Mouse (Mus musculus): ENCODE measurements around the gene Mrpl45. TPM values are rescaled to one million over a fixed set of nuclear protein-coding genes. Genes with fewer than 3 reads are reported as not detected.
A peak's percentile ranks its signal among the peaks of the same experiment; 100 is the strongest.
"Not testable (repeated sequence)": the region's sequence is repeated elsewhere in the genome, so short reads cannot be mapped to it uniquely, and the experiment has no call there.

Mrpl45 gene
- total RNA-seq, 2 experiments from 2014 or later: 27.7 to 30.7 TPM

DNA sequence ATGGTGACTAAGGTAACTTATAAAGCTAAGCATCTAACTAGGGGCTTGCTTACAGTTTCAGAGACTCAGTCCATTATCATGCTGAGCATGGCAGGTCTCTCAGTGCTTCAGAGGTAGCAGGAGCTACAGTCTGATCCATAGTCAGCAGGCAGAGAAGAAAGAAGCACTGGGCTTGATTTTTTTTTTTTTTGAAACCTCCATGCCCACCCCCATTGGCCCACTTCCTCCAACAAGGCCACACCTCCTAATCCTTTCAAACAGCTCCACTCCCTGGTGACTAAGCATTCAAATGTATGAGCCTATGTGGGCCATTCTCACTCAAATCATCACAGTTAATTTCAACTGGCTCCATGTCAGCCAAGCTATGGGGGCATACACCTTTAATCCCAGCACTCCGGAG, 22.8 kb upstream of the Mrpl45 start:
- no peak for DNase-seq (ENCODE audit: low spot score in 2 of 2)

DNA sequence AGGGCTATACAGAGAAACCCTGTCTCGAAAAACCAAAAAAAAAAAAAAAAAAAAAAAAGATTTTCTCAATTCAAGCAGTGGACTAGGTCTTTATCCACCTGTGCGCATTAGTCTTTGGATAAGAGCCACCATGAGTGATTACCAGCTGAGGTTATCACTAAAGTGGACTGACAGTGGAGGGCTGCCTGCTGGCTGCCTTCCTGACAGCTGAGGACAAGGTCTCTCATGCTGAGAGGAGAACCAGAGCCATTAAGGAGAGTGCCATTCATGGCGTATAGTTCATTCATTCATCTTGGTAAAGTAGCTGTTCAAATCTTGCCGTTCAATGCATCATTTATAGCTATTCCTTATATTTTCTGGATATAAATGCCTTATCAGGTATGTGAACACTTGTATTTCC, 19.0 kb upstream of the Mrpl45 start:
- no peak for DNase-seq (ENCODE audit: low spot score in 2 of 2)

DNA sequence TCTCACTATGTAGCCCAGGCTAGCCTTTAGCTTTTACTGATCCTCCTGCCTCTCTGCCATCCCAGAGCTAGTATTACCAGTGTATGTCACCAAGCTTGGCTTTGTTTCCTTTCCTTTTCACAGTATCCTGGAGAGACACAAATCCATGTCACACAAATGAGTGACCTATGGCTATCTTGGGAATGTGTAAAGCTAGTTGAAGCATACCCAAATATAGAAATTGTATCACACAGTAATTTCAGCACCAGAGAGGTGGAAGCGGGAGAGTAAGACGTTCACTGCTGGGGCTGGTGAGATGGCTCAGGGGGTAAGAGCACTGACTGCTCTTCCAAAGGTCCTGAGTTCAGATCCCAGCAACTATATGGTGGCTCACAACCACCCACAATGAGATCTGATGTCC, 15.6 kb upstream of the Mrpl45 start:
- DNase-seq (ENCODE audit: low spot score in 2 of 2): no peak

DNA sequence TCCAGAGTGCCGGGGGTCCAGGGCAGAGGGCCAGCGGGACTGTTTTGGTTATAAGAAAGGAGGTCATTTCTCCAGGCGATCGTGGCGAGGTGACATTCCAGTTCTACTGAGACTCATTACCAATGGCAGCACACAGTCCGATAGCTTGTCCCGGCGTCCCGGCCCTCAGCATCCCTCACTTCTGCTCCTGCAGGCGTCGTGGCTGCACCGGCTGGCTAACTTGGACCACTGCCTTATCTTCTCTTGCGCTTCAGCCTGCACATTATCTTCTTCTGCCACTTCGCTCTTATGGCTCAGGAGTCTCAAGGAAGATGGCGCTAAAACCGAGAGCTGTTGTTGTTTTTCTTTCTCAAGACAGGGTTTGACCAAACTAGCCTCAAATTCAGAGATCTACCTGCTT, 14.1 kb upstream of the Mrpl45 start:
- no peak for DNase-seq (ENCODE audit: low spot score in 2 of 2)

DNA sequence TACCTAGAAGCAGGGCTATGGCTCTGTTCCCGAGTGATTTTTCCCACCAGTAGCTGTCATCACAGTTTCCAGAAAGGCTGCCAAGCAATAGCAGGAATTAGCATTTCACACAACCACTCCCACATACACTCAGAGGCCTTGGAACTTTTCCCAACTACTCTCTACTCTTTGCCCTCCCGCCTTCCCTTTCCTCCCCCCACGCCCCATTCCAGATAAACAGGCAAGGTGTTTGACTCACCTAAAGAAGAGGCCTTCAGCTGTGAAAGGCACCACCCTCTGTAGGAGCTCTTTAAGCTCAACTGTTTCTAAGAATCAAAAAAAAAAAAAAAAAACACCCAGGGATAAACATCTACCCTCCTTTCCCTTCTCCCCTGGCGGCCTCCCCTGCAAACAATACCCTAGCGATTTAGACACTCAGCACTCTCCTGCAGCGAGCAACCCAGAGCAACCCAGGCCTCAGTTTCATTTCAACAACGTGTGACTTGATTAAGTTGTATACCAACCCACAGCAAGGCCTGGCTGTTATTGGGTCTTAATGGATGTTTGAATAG, 13.2 kb upstream of the Mrpl45 start:
- DNase-seq (ENCODE audit: low spot score in 2 of 2): no peak

DNA sequence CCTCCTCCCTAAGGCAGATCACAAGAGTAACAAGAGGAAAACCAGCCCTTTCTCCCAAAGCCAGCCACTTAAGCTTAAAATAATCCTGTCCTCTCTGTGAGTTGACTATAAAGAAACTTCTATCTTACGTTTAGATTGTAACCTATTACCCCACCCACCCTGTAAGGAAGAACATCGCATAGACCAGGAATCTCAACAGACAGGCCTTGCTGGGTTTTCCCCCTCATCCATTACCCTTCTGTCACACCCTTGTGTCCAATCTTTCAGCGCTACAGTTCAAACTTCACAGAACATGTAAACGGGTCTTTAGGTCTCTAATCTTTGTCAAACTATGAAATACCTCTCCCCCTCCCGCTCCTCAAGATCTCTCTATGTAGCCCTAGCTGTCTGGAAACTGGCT, 10.9 kb upstream of the Mrpl45 start:
- DNase-seq (ENCODE audit: low spot score in 2 of 2): no peak

DNA sequence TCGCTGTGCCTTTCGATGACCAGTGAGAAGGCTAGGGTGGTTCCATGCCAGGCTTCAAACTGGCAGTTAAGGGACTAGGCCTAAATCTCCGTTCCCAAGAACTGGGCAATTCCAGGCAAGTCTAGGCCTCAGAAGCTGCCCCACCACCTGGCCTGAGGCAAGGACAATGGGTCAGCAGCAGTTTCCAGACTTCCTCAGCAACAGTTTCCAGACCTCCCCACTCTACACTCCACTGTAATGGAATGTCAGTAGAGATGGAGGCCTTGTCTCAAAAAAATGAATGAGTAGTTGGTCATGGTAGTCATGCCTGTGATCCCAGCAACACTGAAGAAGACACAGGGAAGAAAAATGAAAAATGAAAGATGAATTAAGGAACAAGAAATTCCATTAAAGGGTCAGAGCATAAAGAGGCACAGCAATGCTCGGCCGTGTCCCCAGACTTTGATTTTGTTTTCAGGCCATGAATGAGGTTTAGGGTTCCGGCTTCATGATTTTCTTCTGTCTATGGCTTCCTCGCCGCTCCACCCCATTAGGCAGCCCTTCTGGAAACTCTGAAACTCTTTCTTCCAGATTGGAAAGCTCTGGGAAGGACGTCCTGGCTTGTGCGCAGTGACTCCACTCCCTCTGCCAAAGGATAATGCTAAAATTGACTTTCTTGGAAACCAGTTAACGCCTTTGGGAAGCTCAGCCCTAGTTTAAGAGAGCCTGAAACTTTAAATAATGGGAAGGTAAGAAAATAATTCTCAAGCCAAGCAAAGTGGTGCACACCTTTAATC, 8.0 kb upstream of the Mrpl45 start:
- no peak for DNase-seq (ENCODE audit: low spot score in 2 of 2)

DNA sequence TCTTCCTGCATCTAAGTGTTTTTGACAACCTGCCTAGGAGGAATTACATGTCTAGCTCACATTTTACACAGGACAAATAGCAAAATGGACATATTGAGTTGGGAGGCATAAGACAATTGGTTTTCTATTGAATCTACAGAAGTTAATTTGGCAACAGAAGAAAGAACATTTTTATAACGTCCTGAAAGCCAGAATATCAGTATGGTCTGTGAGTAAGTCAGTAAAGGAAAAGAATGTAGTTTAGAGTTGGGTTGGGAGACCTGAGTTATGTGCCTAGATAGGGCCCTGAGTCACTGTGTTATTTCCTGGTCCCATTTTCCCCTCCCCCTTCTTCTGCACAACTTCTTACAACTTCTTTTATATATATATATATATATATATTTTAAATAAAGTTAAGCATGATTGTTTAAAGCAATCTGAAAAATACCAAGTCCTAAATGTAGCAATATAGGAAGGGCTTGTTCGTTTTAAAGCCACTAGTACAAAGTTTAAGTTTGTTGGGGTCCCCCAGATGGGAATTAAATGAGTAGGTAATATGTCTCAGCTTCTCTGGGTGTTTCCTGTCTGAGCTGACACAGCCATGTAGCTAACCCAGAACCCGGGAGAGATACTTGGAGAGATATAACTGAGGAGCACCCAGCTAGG, 6.6 kb upstream of the Mrpl45 start:
- no peak for DNase-seq (ENCODE audit: low spot score in 2 of 2)

DNA sequence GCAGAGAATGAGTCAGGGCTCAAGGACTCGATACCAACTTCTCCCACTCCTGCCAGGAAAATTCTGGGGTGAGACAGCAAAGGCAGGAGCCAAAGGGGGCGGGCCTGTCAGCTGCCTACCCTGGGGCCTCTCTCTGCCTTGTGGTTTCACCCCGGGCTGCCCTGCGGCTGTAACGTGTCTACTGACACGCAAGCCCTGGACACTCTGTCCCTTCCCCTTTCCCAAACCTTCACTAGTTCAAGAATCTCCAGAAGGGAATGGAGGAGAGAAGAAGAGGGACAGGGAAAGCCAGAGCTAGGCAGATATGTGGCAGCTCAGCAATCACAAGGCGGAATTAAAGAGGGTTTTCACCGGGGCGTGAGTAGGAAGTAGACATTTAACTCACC, 6.1 kb upstream of the Mrpl45 start:
- DNase-seq (ENCODE audit: low spot score in 2 of 2): peak; percentile 32 to 38

DNA sequence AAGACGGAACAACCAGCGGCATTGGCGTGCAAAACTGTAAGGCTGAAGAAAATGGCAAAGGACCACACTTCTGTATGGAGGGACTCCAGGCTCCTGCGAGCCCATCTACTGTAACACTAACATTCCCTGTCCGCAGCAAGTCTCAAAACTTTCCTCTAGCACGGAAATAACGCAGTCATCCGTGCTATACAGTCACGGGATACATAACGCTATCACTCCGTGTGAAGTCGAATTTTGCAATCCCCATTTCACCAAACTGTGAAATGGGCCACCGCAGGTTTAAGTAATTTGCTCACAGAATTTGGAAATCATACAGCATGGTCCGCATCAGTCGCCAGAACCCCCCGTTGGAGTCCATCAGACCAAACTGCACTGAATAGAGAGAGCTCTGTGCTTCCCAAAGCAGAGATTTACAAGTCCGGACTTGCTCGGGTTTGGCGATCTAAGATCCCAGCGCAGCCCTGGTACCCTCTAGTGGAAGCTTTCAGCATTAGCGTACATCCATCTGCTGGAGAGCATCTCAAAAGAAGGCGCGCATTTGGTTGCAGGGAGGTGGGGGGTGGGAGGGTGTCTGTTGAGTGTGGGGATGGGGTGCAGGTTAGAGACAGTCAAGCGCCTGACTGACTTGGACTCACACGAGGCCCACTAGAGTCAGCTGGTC, 5.5 kb upstream of the Mrpl45 start:
- DNase-seq (ENCODE audit: low spot score in 2 of 2): peak; percentile 70 to 76

DNA sequence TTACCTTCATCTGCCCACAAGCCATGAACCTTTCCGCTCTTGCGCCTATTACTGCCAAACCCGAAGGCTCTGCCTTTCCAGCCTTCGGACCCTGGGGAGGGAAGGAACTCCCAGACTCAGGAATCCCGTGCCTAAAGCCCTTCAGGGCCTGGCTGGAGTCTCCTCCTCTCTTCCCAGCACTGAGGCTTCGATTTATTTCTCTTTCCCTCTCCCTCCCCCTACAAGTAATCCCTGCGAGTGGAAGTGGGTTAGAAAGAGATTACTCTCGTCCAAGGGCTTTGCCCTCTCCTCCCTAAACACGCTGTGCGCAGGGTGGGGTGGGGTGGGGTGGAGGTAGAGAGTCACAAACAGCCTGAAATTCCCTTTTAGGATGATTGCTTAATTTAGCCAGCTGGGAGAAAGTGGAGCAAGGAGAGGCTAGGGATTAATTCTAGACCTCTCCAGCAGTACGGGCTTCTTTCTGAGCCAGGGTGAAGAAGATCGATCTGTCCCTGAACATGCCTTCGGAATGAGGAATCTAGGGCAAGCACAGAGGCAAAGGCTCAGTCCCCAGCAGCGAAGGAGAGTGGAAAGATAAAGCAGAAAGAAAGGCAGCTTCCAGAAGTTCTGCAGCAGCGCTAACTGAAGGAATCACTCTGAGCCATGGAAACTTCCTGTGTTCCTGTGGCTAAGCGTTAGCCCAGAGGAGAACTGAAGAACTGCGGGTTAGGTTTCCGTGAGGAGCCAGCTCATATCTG, 4.5 kb upstream of the Mrpl45 start:
- DNase-seq (ENCODE audit: low spot score in 2 of 2): no peak

DNA sequence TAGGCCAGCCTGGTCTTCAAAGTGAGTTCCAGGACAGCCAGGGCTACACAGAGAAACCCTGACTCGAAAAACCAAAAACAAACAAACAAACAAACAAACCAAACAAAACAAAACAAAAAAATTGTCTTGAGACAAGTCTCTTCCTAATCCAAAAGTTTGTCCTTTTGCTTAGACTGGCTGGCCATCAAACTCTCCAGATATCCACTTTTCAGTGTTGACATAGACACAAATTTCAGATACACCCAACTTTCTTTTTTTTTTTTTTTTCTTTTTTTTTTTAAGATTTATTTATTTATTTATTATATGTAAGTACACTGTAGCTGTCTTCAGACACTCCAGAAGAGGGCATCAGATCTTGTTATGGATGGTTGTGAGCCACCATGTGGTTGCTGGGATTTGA, 2.6 kb upstream of the Mrpl45 start:
- DNase-seq (ENCODE audit: low spot score in 2 of 2): not testable (repeated sequence)

DNA sequence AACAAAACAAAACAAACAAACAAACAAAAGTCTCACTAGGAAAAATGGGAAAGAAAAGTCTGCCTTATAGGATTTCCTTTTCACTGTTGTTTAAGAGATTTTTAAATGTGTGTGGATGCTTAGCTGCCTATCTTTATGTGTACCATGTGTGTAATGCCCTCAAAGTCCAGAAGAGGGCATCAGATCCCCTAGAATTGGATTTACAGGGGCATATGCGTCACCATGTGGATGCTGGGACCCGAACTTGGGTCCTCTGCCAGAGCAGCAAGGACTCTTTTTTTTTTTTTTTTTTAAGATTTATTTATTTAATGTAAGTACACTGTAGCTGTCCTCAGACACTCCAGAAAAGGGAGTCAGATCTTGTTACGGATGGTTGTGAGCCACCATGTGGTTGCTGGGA, 1.4 kb upstream of the Mrpl45 start:
- DNase-seq (ENCODE audit: low spot score in 2 of 2): no peak

DNA sequence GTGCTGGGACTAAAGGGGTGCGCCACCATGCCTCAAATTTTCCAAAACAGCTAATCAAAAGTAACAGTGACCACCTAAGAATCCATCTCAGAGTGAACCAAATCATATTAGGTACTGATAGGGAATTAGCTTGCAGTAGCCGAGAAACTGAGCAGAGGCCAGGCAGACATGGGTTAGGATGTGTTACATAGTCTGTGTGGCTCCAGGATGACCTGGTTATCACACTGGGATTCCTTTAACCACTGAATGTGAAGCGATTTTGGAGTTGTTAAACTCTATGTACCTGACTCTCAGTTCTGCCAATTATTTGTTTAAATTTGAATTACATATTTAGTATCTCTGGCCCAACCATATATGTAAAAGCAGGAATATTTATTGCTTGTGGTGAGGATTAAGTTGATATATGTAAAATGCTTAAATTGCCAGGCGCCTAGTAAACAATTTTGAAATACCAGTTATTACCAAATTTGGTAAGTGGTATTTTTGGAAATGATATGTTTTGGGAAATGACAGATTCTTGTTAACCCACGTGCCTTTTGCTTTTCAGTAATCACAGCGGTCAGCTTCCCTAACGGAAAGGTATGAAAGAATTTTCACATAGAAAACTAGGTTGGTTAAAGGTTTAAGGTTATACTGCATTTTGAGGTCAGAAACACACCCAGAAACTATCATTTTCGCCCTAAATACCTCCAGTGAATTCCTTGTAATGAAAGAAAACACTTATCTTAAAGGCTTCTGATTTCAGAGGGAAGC, 589 bp upstream of the Mrpl45 start:
- DNase-seq (ENCODE audit: low spot score in 2 of 2): no peak

DNA sequence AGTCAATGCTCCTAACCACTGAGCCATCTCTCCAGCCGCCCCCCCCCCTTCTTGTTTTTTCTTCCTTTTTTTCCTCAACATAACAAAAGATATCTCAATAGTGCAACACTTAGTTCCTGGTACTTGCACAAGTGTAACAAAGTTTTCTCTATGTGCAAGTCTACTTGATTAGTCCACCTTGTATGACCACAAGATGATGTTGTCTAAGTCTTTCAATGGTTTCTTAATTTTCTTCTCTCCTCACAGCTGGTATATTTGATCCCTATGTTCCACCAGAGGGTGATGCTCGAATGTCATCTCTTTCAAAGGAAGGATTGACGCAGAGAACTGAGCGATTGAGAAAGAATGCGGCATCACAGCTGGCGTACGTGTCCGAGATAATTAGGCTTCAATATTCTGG, 5.7 kb downstream of the Mrpl45 start:
- DNase-seq (ENCODE audit: low spot score in 2 of 2): no peak

DNA sequence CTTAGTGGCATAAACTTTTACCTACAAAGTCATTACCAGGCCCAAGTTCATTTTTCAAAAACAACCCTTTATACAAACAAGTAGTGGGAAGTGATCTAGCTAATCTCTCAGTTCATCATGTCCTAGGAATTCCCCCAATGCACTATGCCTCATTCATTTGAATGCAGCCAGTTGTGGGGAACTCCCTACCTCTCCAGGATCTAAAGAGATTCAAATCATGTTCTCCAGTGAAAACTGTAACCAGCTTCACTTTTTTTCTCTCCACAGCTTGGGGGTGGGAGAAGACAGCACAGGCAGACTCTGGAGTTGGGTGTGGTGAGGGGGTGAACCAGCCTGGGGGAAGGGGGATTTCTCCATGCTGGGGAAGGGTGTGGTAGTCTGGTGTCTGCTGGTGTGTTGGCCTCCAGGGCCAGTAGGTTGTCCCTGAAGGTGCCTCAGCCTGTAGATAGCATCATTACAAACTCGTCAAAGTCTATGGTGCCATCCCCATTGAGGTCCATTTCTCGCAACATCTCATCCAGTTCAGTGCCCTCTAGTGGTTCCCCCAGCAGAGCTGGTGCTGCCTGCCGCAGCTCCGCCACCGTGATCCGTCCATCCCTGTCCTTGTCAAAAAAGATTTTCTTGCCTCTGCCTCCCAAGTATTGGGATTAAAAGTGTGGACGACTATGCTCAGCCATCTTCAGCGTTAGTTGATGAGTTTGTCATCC, 6.5 kb downstream of the Mrpl45 start:
- not testable (repeated sequence) for DNase-seq (ENCODE audit: low spot score in 2 of 2)

DNA sequence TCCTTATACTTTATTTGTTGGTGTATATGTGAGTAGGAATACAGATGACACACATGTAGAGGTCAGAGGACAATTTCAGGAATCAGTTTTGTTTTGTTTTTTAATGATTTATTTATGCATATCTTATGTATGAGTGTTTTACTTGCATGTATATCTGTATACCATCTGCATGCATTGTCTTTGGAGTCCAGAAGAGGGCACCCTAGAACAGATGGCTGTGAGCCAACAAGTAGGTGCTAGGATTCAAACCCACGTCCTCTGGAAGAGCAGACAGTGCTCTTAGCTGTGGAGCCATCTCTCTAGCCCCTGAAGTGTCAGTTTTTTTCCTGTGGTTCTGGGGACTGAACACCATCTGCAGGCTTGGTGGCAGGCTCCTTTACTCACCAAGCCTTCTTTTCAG, 9.7 kb downstream of the Mrpl45 start:
- DNase-seq (ENCODE audit: low spot score in 2 of 2): no peak

DNA sequence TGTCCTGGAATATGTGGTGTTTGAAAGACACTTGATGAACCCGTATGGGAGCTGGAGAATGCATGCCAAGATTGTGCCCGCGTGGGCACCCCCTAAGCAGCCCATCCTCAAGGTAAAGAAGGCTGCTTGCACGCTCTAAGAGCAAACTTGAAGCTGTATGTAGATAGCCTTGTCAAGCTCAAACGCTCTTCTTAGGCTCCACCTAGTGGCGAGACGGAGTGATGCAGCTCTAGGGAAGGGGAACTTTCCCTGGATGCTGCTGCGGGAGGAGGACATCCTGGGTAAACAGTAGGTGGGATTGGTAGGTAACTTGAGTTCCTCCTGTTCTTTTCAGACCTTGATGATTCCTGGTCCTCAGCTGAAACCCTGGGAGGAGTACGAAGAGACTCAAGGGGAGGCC, 12.6 kb downstream of the Mrpl45 start:
- peak; percentile 62 to 76 for DNase-seq (ENCODE audit: low spot score in 2 of 2)

DNA sequence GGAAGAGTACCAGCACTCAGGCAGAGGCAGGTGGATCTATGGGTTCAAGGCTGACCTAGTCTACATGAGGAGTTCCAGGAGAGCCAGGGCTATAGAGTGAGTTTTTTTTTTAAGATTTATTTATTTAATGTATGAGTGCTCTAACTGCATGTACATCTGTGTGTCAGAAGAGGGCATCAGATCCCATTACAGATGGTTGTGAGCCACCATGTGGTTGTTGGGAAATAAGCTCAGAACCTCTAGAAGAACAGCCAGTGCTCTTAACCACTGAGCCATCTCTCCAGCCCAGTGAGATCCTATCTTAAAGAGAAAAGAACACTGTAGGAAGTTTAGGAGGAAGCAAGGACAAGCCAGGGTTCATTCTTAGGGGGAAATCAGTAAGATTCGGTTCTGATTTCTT, 14.8 kb downstream of the Mrpl45 start:
- DNase-seq (ENCODE audit: low spot score in 2 of 2): no peak
